Mouse (Mus musculus) liver, embryonic 11.5 days (tissue): ENCODE measurements at regions not wholly inside any gene's neighbourhood (a gene's known extent, or its start where the extent isn't known, plus 50 kb on each side); places are given as distances from the start of the nearest gene placed in this dataset.

Experiments used
- ATAC-seq: fragments of 200-750 bp; cut with Nextera tagmentation; replicated peaks from 2 replicates; pipeline ENCODE4 v1.8.0; 2017; ENCODE audit warnings: moderate number of reproducible peaks, mild to moderate bottlenecking, moderate TSS enrichment, moderate library complexity; ENCODE audit not compliant: low FRiP score
- DNase-seq: peaks from one replicate; pipeline ENCODE4 v3.0.0-alpha.2; 2017; ENCODE audit warnings: low spot score
- H3K27ac ChIP-seq: fragments of 300-500 bp; sonication (generic); 2 replicates; pipeline ENCODE4 v1.5.1; 2014; ENCODE audit warnings: mild to moderate bottlenecking, low read depth, low read length, control low read depth
- H3K27me3 ChIP-seq: fragments of 300-500 bp; sonication (generic); replicated peaks from 2 replicates; pipeline ENCODE4 v1.6.1; 2014; ENCODE audit warnings: low read length, mixed read lengths; ENCODE audit not compliant: control insufficient read depth, insufficient read depth
- H3K36me3 ChIP-seq: fragments of 300-500 bp; sonication (generic); 2 replicates; pipeline ENCODE4 v1.6.1; 2014; ENCODE audit warnings: mild to moderate bottlenecking, low read length, moderate library complexity, mixed read lengths; ENCODE audit not compliant: control insufficient read depth, insufficient read depth
- H3K4me1 ChIP-seq: fragments of 300-500 bp; sonication (generic); replicated peaks from 2 replicates; pipeline ENCODE4 v1.6.1; 2014; ENCODE audit warnings: low read length, mixed read lengths; ENCODE audit not compliant: control insufficient read depth, insufficient read depth
- H3K4me2 ChIP-seq: fragments of 300-500 bp; sonication (generic); 2 replicates; pipeline ENCODE4 v1.6.1; 2014; ENCODE audit warnings: mild to moderate bottlenecking, control low read depth, moderate library complexity
- H3K4me3 ChIP-seq: fragments of 300-500 bp; sonication (generic); 2 replicates; pipeline ENCODE4 v1.5.1; 2014; ENCODE audit warnings: low read depth, low read length, control low read depth
- H3K9ac ChIP-seq: fragments of 300-500 bp; sonication (generic); 2 replicates; pipeline ENCODE4 v1.6.1; 2014; ENCODE audit warnings: low read depth, low read length, control low read depth
- H3K9me3 ChIP-seq: fragments of 300-500 bp; sonication (generic); 2 replicates; pipeline ENCODE4 v1.6.1; 2016; ENCODE audit warnings: low read length, inconsistent platforms, mixed read lengths; ENCODE audit not compliant: control insufficient read depth
- WGBS: fragments of 180-500 bp; shearing (Covaris S2); extraction: QIAGEN DNeasy Blood & Tissue Kit; methylation state at CpG from one replicate; pipeline ENCODE4 v1.1.7; 2014; 5-methylcytosine and 5-hydroxymethylcytosine counted together

GRCm38 (mm10) chr7:114912109-114912508, 168.6 kb downstream of the Insc start:
- Histone ChIP-seq H3K9ac (no peak overlapping the region), H3K4me3 (no peak overlapping the region), H3K27ac (no peak overlapping the region), H3K4me1 (no peaks in the 10 kb centered on the region), H3K4me2 (no peak overlapping the region), H3K36me3 (no peaks in the 10 kb centered on the region), H3K9me3 (no peaks in the 10 kb centered on the region), H3K27me3 (no peaks in the 10 kb centered on the region)
- 88% methylated on average over 3 of the region's 3 CpGs for WGBS
- no peak for ATAC-seq
- no peak for DNase-seq

GRCm38 (mm10) chr7:114922155-114922554, 178.7 kb downstream of the Insc start:
- 11% methylated on average over 3 of the region's 3 CpGs for WGBS
- DNase-seq = peak; percentile 44

GRCm38 (mm10) chr7:114933861-114934260, 190.4 kb downstream of the Insc start:
- Histone ChIP-seq H3K9me3 (no peaks in the 10 kb centered on the region), H3K4me3 (no peak overlapping the region), H3K36me3 (no peaks in the 10 kb centered on the region), H3K9ac (no peak overlapping the region), H3K27me3 (no peaks in the 10 kb centered on the region), H3K4me1 (no peaks in the 10 kb centered on the region), H3K27ac (no peak overlapping the region), H3K4me2 (no peak overlapping the region)
- DNase-seq (no peak), ATAC-seq (no peak)
- WGBS = 88% methylated on average over 8 of the region's 8 CpGs

More at GRCm38 (mm10) chr7:114922155-114922554, 178.7 kb downstream of the Insc start:
- Histone ChIP-seq H3K36me3 (no peaks in the 10 kb centered on the region), H3K4me3 (no peak overlapping the region), H3K9me3 (no peaks in the 10 kb centered on the region), H3K9ac (no peak overlapping the region), H3K4me1 (no peaks in the 10 kb centered on the region), H3K4me2 (no peak overlapping the region), H3K27ac (no peak overlapping the region), H3K27me3 (no peaks in the 10 kb centered on the region)
- peak; percentile 34; the same call in 1 of the 2 replicates for ATAC-seq

GRCm38 (mm10) chr7:114950759-114951158, 207.3 kb downstream of the Insc start:
- Histone ChIP-seq H3K9ac (no peak overlapping the region), H3K9me3 (no peaks in the 10 kb centered on the region), H3K4me2 (no peak overlapping the region), H3K27ac (no peak overlapping the region), H3K4me3 (no peak overlapping the region), H3K27me3 (no peaks in the 10 kb centered on the region), H3K36me3 (no peaks in the 10 kb centered on the region), H3K4me1 (no peaks in the 10 kb centered on the region)
- DNase-seq (no peak), ATAC-seq (no peak)

- ATAC-seq (no peak), DNase-seq (no peak)
Observed at GRCm38 (mm10) chr7:114963206-114963605, 219.7 kb downstream of the Insc start.

GRCm38 (mm10) chr7:114965923-114966322, 222.4 kb downstream of the Insc start:
- Histone ChIP-seq H3K27me3 (no peaks in the 10 kb centered on the region), H3K9ac (no peak overlapping the region), H3K4me2 (no peak overlapping the region), H3K36me3 (no peaks in the 10 kb centered on the region), H3K4me1 (no peaks in the 10 kb centered on the region), H3K9me3 (no peaks in the 10 kb centered on the region), H3K4me3 (no peak overlapping the region), H3K27ac (no peak overlapping the region)
- WGBS = 60% methylated on average over 2 of the region's 2 CpGs
- DNase-seq (no peak), ATAC-seq (no peak)

More at GRCm38 (mm10) chr7:114963206-114963605, 219.7 kb downstream of the Insc start:
- no peaks in the 10 kb centered on the region for H3K4me1 ChIP-seq
- H3K27ac ChIP-seq = no peak overlapping the region
- no peak overlapping the region for H3K9ac ChIP-seq
- H3K36me3 ChIP-seq = no peaks in the 10 kb centered on the region
- no peaks in the 10 kb centered on the region for H3K9me3 ChIP-seq
- H3K4me3 ChIP-seq = no peak overlapping the region
- 59% methylated on average over 5 of the region's 5 CpGs for WGBS
- H3K4me2 ChIP-seq = no peak overlapping the region
- no peaks in the 10 kb centered on the region for H3K27me3 ChIP-seq

GRCm38 (mm10) chr7:114986481-114986880, 243.0 kb downstream of the Insc start:
- H3K4me3 ChIP-seq = no peak overlapping the region
- no peak for ATAC-seq
- H3K9ac ChIP-seq = no peak overlapping the region

GRCm38 (mm10) chr7:114991255-114991654, 247.8 kb downstream of the Insc start:
- Histone ChIP-seq H3K4me2 (no peak overlapping the region), H3K9me3 (no peaks in the 10 kb centered on the region), H3K4me1 (no peaks in the 10 kb centered on the region), H3K27ac (no peak overlapping the region), H3K9ac (no peak overlapping the region), H3K27me3 (no peaks in the 10 kb centered on the region), H3K4me3 (no peak overlapping the region), H3K36me3 (no peaks in the 10 kb centered on the region)
- WGBS = 70% methylated on average over 5 of the region's 5 CpGs
- ATAC-seq (no peak), DNase-seq (no peak)

More at GRCm38 (mm10) chr7:114986481-114986880, 243.0 kb downstream of the Insc start:
- no peak for DNase-seq
- 34% methylated on average over 2 of the region's 2 CpGs for WGBS
- H3K4me2 ChIP-seq = no peak overlapping the region
- no peaks in the 10 kb centered on the region for H3K36me3 ChIP-seq
- H3K27ac ChIP-seq = no peak overlapping the region
- no peaks in the 10 kb centered on the region for H3K9me3 ChIP-seq
- H3K4me1 ChIP-seq = no peaks in the 10 kb centered on the region
- no peaks in the 10 kb centered on the region for H3K27me3 ChIP-seq

GRCm38 (mm10) chr7:114992440-114992839, 248.9 kb downstream of the Insc start:
- Histone ChIP-seq H3K27me3 (no peaks in the 10 kb centered on the region), H3K4me1 (no peaks in the 10 kb centered on the region), H3K4me2 (no peak overlapping the region), H3K4me3 (no peak overlapping the region), H3K9me3 (no peaks in the 10 kb centered on the region), H3K27ac (no peak overlapping the region), H3K9ac (no peak overlapping the region), H3K36me3 (no peaks in the 10 kb centered on the region)
- ATAC-seq = no peak
- no peak for DNase-seq
- WGBS = 81% methylated on average over 3 of the region's 3 CpGs
